Mouse (Mus musculus): ENCODE measurements around the gene Olfr316. TPM values are rescaled to one million over a fixed set of nuclear protein-coding genes. Genes with fewer than 3 reads are reported as not detected.
"Not testable (repeated sequence)": the region's sequence is repeated elsewhere in the genome, so short reads cannot be mapped to it uniquely, and the experiment has no call there.

Gene Olfr316
- polyA plus RNA-seq (2014; fragmentation: Nextera tagmentation; extraction: Ambion mirVana): not detected in 2 replicates

GRCm38 (mm10) chr11:58752434-58752833 lies at the start of gene Olfr316:
TSS of gene Olfr316 (plus strand) at chr11:58752734.
- no peaks in the 10 kb centered on the region for H3K4me1 ChIP-seq (ENCODE audit: control insufficient read depth, insufficient read depth, low read length)
- ATAC-seq (ENCODE audit: low FRiP score, low TSS enrichment): no peak
- H3K4me3 ChIP-seq (ENCODE audit: low read length): no peak within 1 kb of the TSS
- no peak within 1 kb of the TSS for H3K4me2 ChIP-seq (replicated peaks; ENCODE audit: low read depth, low read length)
- no peaks in the 10 kb centered on the region for H3K36me3 ChIP-seq (ENCODE audit: control insufficient read depth, insufficient read depth, low read length)
- H3K9ac ChIP-seq (ENCODE audit: low read depth, low read length): no peak within 1 kb of the TSS
- H3K9me3 ChIP-seq (ENCODE audit: control insufficient read depth, low read length): no peaks in the 10 kb centered on the region
- H3K27ac ChIP-seq (ENCODE audit: low read depth, low read length): no peak within 1 kb of the TSS
- 84% methylated on average over 2 of the region's 2 CpGs for WGBS
- no peaks in the 10 kb centered on the region for H3K27me3 ChIP-seq (ENCODE audit: control insufficient read depth, insufficient read depth, low read length)

GRCm38 (mm10) chr11:58709086-58709485 lies 43.4 kb upstream of the Olfr316 start:
- Histone ChIP-seq H3K36me3 (ENCODE audit: control insufficient read depth, insufficient read depth, low read length) (no peaks in the 10 kb centered on the region), H3K27ac (ENCODE audit: low read depth, low read length) (no peak overlapping the region), H3K4me1 (ENCODE audit: control insufficient read depth, insufficient read depth, low read length) (no peaks in the 10 kb centered on the region), H3K27me3 (ENCODE audit: control insufficient read depth, insufficient read depth, low read length) (no peaks in the 10 kb centered on the region), H3K4me3 (ENCODE audit: low read length) (no peak overlapping the region), H3K9me3 (ENCODE audit: control insufficient read depth, low read length) (no peaks in the 10 kb centered on the region), H3K4me2 (replicated peaks; ENCODE audit: low read depth, low read length) (no peak overlapping the region), H3K9ac (ENCODE audit: low read depth, low read length) (no peak overlapping the region)
- no peak for ATAC-seq (ENCODE audit: low FRiP score, low TSS enrichment)
- 87% methylated on average over 11 of the region's 11 CpGs for WGBS

- not testable (repeated sequence) for H3K36me3 ChIP-seq (ENCODE audit: control insufficient read depth, insufficient read depth, low read length); H3K4me3 ChIP-seq (ENCODE audit: low read length)
These were observed 34.8 kb upstream of the Olfr316 start for GRCm38 (mm10) chr11:58717723-58718122.

GRCm38 (mm10) chr11:58719701-58720100 lies 32.8 kb upstream of the Olfr316 start:
- Histone ChIP-seq H3K27me3 (ENCODE audit: control insufficient read depth, insufficient read depth, low read length) (no peaks in the 10 kb centered on the region), H3K27ac (ENCODE audit: low read depth, low read length) (no peak overlapping the region), H3K9ac (ENCODE audit: low read depth, low read length) (no peak overlapping the region), H3K9me3 (ENCODE audit: control insufficient read depth, low read length) (no peaks in the 10 kb centered on the region), H3K36me3 (ENCODE audit: control insufficient read depth, insufficient read depth, low read length) (no peaks in the 10 kb centered on the region), H3K4me3 (ENCODE audit: low read length) (no peak overlapping the region), H3K4me2 (replicated peaks; ENCODE audit: low read depth, low read length) (no peak overlapping the region), H3K4me1 (ENCODE audit: control insufficient read depth, insufficient read depth, low read length) (no peaks in the 10 kb centered on the region)
- no peak for ATAC-seq (ENCODE audit: low FRiP score, low TSS enrichment)
- WGBS: 89% methylated on average over 4 of the region's 4 CpGs

More at GRCm38 (mm10) chr11:58717723-58718122, 34.8 kb upstream of the Olfr316 start:
- not testable (repeated sequence) for H3K9ac ChIP-seq (ENCODE audit: low read depth, low read length); H3K4me1 ChIP-seq (ENCODE audit: control insufficient read depth, insufficient read depth, low read length); ATAC-seq (ENCODE audit: low FRiP score, low TSS enrichment); H3K9me3 ChIP-seq (ENCODE audit: control insufficient read depth, low read length); H3K4me2 ChIP-seq (replicated peaks; ENCODE audit: low read depth, low read length); H3K27ac ChIP-seq (ENCODE audit: low read depth, low read length); H3K27me3 ChIP-seq (ENCODE audit: control insufficient read depth, insufficient read depth, low read length)
- WGBS: 90% methylated on average over 6 of the region's 7 CpGs

GRCm38 (mm10) chr11:58723914-58724313 lies 28.6 kb upstream of the Olfr316 start, which contains the start of gene Olfr318:
TSS of gene Olfr318 (minus strand) at chr11:58724014.
- Histone ChIP-seq H3K4me3 (ENCODE audit: low read length) (no peak within 1 kb of the TSS), H3K4me1 (ENCODE audit: control insufficient read depth, insufficient read depth, low read length) (no peaks in the 10 kb centered on the region), H3K9me3 (ENCODE audit: control insufficient read depth, low read length) (no peaks in the 10 kb centered on the region), H3K27me3 (ENCODE audit: control insufficient read depth, insufficient read depth, low read length) (no peaks in the 10 kb centered on the region), H3K27ac (ENCODE audit: low read depth, low read length) (no peak within 1 kb of the TSS), H3K36me3 (ENCODE audit: control insufficient read depth, insufficient read depth, low read length) (no peaks in the 10 kb centered on the region), H3K9ac (ENCODE audit: low read depth, low read length) (no peak within 1 kb of the TSS), H3K4me2 (replicated peaks; ENCODE audit: low read depth, low read length) (no peak within 1 kb of the TSS)
- no peak for ATAC-seq (ENCODE audit: low FRiP score, low TSS enrichment)

GRCm38 (mm10) chr11:58727896-58728650 lies 24.5 kb upstream of the Olfr316 start:
- WGBS: 79% methylated on average over 6 of the region's 6 CpGs
- not testable (repeated sequence) for H3K36me3 ChIP-seq (ENCODE audit: control insufficient read depth, insufficient read depth, low read length); H3K9me3 ChIP-seq (ENCODE audit: control insufficient read depth, low read length); H3K4me2 ChIP-seq (replicated peaks; ENCODE audit: low read depth, low read length); H3K4me1 ChIP-seq (ENCODE audit: control insufficient read depth, insufficient read depth, low read length); ATAC-seq (ENCODE audit: low FRiP score, low TSS enrichment); H3K9ac ChIP-seq (ENCODE audit: low read depth, low read length); H3K4me3 ChIP-seq (ENCODE audit: low read length); H3K27me3 ChIP-seq (ENCODE audit: control insufficient read depth, insufficient read depth, low read length); H3K27ac ChIP-seq (ENCODE audit: low read depth, low read length)

- Histone ChIP-seq H3K27me3 (ENCODE audit: control insufficient read depth, insufficient read depth, low read length) (no peaks in the 10 kb centered on the region), H3K4me3 (ENCODE audit: low read length) (no peak overlapping the region), H3K4me2 (replicated peaks; ENCODE audit: low read depth, low read length) (no peak overlapping the region), H3K9me3 (ENCODE audit: control insufficient read depth, low read length) (no peaks in the 10 kb centered on the region), H3K9ac (ENCODE audit: low read depth, low read length) (no peak overlapping the region), H3K36me3 (ENCODE audit: control insufficient read depth, insufficient read depth, low read length) (no peaks in the 10 kb centered on the region), H3K4me1 (ENCODE audit: control insufficient read depth, insufficient read depth, low read length) (no peaks in the 10 kb centered on the region), H3K27ac (ENCODE audit: low read depth, low read length) (no peak overlapping the region)
- WGBS: 63% methylated on average over 3 of the region's 3 CpGs
- no peak for ATAC-seq (ENCODE audit: low FRiP score, low TSS enrichment)
These were observed 19.2 kb upstream of the Olfr316 start for GRCm38 (mm10) chr11:58733372-58733771.

GRCm38 (mm10) chr11:58738792-58739262 lies 13.7 kb upstream of the Olfr316 start, which contains the start of gene Olfr317:
TSS of gene Olfr317 (minus strand) at chr11:58739212.
- 76% methylated on average over 4 of the region's 4 CpGs for WGBS
- Histone ChIP-seq H3K4me2 (replicated peaks; ENCODE audit: low read depth, low read length) (no peak within 1 kb of the TSS), H3K9ac (ENCODE audit: low read depth, low read length) (no peak within 1 kb of the TSS), H3K4me3 (ENCODE audit: low read length) (no peak within 1 kb of the TSS), H3K27ac (ENCODE audit: low read depth, low read length) (no peak within 1 kb of the TSS), H3K36me3 (ENCODE audit: control insufficient read depth, insufficient read depth, low read length) (no peaks in the 10 kb centered on the region), H3K27me3 (ENCODE audit: control insufficient read depth, insufficient read depth, low read length) (no peaks in the 10 kb centered on the region), H3K9me3 (ENCODE audit: control insufficient read depth, low read length) (no peaks in the 10 kb centered on the region), H3K4me1 (ENCODE audit: control insufficient read depth, insufficient read depth, low read length) (no peaks in the 10 kb centered on the region)
- no peak for ATAC-seq (ENCODE audit: low FRiP score, low TSS enrichment)

GRCm38 (mm10) chr11:58751096-58751495 lies 1.4 kb upstream of the Olfr316 start:
- not testable (repeated sequence) for H3K9me3 ChIP-seq (ENCODE audit: control insufficient read depth, low read length); H3K27me3 ChIP-seq (ENCODE audit: control insufficient read depth, insufficient read depth, low read length); H3K4me2 ChIP-seq (replicated peaks; ENCODE audit: low read depth, low read length); H3K4me1 ChIP-seq (ENCODE audit: control insufficient read depth, insufficient read depth, low read length); H3K27ac ChIP-seq (ENCODE audit: low read depth, low read length); H3K9ac ChIP-seq (ENCODE audit: low read depth, low read length); H3K4me3 ChIP-seq (ENCODE audit: low read length); H3K36me3 ChIP-seq (ENCODE audit: control insufficient read depth, insufficient read depth, low read length); ATAC-seq (ENCODE audit: low FRiP score, low TSS enrichment)
- WGBS: 90% methylated on average over 18 of the region's 18 CpGs

Data from kidney, embryonic 14.5 days (tissue).